Mouse (Mus musculus) adrenal gland (tissue): ENCODE results near the gene Pip5k1a.
"Not testable (repeated sequence)": the region's sequence is repeated elsewhere in the genome, so short reads cannot be mapped to it uniquely, and the experiment has no call there.

ENCODE experiments used
- intact Hi-C: fragments of 180-260 bp; cut with DNase I; formaldehyde crosslinking; loops from one replicate; pipeline ENCODE4 v1.15.1; 2025
- long read RNA-seq, 2 experiments: library from polyadenylated mRNA; unstranded; transcript quantifications; one replicate each; pipeline ENCODE4 v2.0.0; 2020; ENCODE audit warnings: borderline replicate concordance in 1 of 2; ENCODE audit not compliant: insufficient replicate concordance in 1 of 2

Pip5k1a gene
- long read RNA-seq, experiment 1, partial matches to known transcripts = 4 of 7 reads
- long read RNA-seq, experiment 1, other reads (novel, unspliced or antisense) = 0 of 7 reads
- long read RNA-seq, experiment 2, partial matches to known transcripts = 5 of 9 reads
- long read RNA-seq, experiment 2, other reads (novel, unspliced or antisense) = 3 of 9 reads

GRCm38 (mm10) chr3:95106338-95107117, at the start of gene Pip5k1a:
Gene Pip5k1a, minus strand, starts transcription at chr3:95106930.
- intact Hi-C loops = loop anchor here (5.0 kb wide), 2 partner anchors 39 to 54 kb away; no protein-coding TSS in a partner anchor

- intact Hi-C loops = no loop called here
These were observed 47.1 kb upstream of the Pip5k1a start for GRCm38 (mm10) chr3:95153874-95154273.

GRCm38 (mm10) chr3:95147924-95148323, 41.2 kb upstream of the Pip5k1a start:
- intact Hi-C loops = no loop called here

GRCm38 (mm10) chr3:95142617-95143011, 35.9 kb upstream of the Pip5k1a start:
- intact Hi-C loops = loop anchor here (5.0 kb wide), 2 partner anchors 35 to 70 kb away; no protein-coding TSS in a partner anchor

GRCm38 (mm10) chr3:95141952-95142616, 35.4 kb upstream of the Pip5k1a start, which contains the start of gene Tnfaip8l2:
Gene Tnfaip8l2, minus strand, starts transcription at chr3:95142360.
- intact Hi-C loops = loop anchor here (5.0 kb wide), 2 partner anchors 35 to 70 kb away; no protein-coding TSS in a partner anchor

GRCm38 (mm10) chr3:95141474-95141873, 34.7 kb upstream of the Pip5k1a start:
- intact Hi-C loops = loop anchor here (5.0 kb wide), 2 partner anchors 36 to 71 kb away; no protein-coding TSS in a partner anchor

- intact Hi-C loops = loop anchor here (5.0 kb wide), 2 partner anchors 37 to 72 kb away; no protein-coding TSS in a partner anchor
These were observed 34.1 kb upstream of the Pip5k1a start for GRCm38 (mm10) chr3:95140795-95141194.

- intact Hi-C loops = loop anchor here (5.0 kb wide), 2 partner anchors 37 to 72 kb away; no protein-coding TSS in a partner anchor
These were observed 33.5 kb upstream of the Pip5k1a start for GRCm38 (mm10) chr3:95140289-95140595.

GRCm38 (mm10) chr3:95139586-95140288, 33.0 kb upstream of the Pip5k1a start:
- intact Hi-C loops = loop anchor here (5.0 kb wide), 2 partner anchors 38 to 73 kb away; no protein-coding TSS in a partner anchor

GRCm38 (mm10) chr3:95136336-95136735, 29.6 kb upstream of the Pip5k1a start:
- intact Hi-C loops = no loop called here

- intact Hi-C loops = no loop called here
These were observed 28.8 kb upstream of the Pip5k1a start for GRCm38 (mm10) chr3:95135433-95136052.

- intact Hi-C loops = no loop called here
These were observed 28.3 kb upstream of the Pip5k1a start for GRCm38 (mm10) chr3:95135023-95135422.

GRCm38 (mm10) chr3:95134133-95134532, 27.4 kb upstream of the Pip5k1a start:
- intact Hi-C loops = not testable (repeated sequence)

- intact Hi-C loops = no loop called here
These were observed 27.0 kb upstream of the Pip5k1a start, which contains the start of the genes Scnm1 and Lysmd1 for GRCm38 (mm10) chr3:95133680-95134101. Gene Scnm1, minus strand, starts transcription at chr3:95134011. Gene Lysmd1, plus strand, starts transcription at chr3:95134088.

- intact Hi-C loops = no loop called here
These were observed 26.4 kb upstream of the Pip5k1a start for GRCm38 (mm10) chr3:95133176-95133575.

GRCm38 (mm10) chr3:95132389-95132788, 25.7 kb upstream of the Pip5k1a start:
- intact Hi-C loops = not testable (repeated sequence)

GRCm38 (mm10) chr3:95130081-95130480, 23.4 kb upstream of the Pip5k1a start:
- intact Hi-C loops = no loop called here

- intact Hi-C loops = no loop called here
These were observed 22.5 kb upstream of the Pip5k1a start for GRCm38 (mm10) chr3:95129226-95129651.

GRCm38 (mm10) chr3:95124972-95125371, 18.2 kb upstream of the Pip5k1a start:
- intact Hi-C loops = no loop called here

GRCm38 (mm10) chr3:95124246-95124645, 17.5 kb upstream of the Pip5k1a start, which contains the start of gene Tmod4:
Gene Tmod4, plus strand, starts transcription at chr3:95124476.
- intact Hi-C loops = no loop called here
